Mouse (Mus musculus) kidney, embryonic 16.5 days (tissue): ENCODE results near the gene Agbl5. TPM values are rescaled to one million over a fixed set of nuclear protein-coding genes. Genes with fewer than 3 reads are reported as not detected.

ENCODE experiments used
- ATAC-seq: fragments of 200-750 bp; cut with Nextera tagmentation; 2 replicates; pipeline ENCODE4 v1.8.0; 2017; ENCODE audit warnings: moderate TSS enrichment; ENCODE audit not compliant: low FRiP score, low TSS enrichment
- H3K27ac ChIP-seq: fragments of 300-500 bp; sonication (generic); 2 replicates; pipeline ENCODE4 v1.5.1; 2014; ENCODE audit warnings: low read length
- H3K27me3 ChIP-seq: fragments of 300-500 bp; sonication (generic); 2 replicates; pipeline ENCODE4 v1.6.1; 2014; ENCODE audit warnings: low read length, control low read depth, mixed read lengths; ENCODE audit not compliant: insufficient read depth
- H3K36me3 ChIP-seq: fragments of 300-500 bp; sonication (generic); 2 replicates; pipeline ENCODE4 v1.6.1; 2014; ENCODE audit warnings: low read length, control low read depth, mixed read lengths; ENCODE audit not compliant: insufficient read depth
- H3K4me1 ChIP-seq: fragments of 300-500 bp; sonication (generic); 2 replicates; pipeline ENCODE4 v1.6.1; 2014; ENCODE audit warnings: low read length, control low read depth, mixed read lengths; ENCODE audit not compliant: insufficient read depth
- H3K4me2 ChIP-seq: fragments of 300-500 bp; sonication (generic); replicated peaks from 2 replicates; pipeline ENCODE4 v1.6.1; 2014; ENCODE audit warnings: low read depth, low read length
- H3K4me3 ChIP-seq: fragments of 300-500 bp; sonication (generic); 2 replicates; pipeline ENCODE4 v1.5.1; 2014; ENCODE audit warnings: mild to moderate bottlenecking, low read length
- H3K9ac ChIP-seq: fragments of 300-500 bp; sonication (generic); replicated peaks from 2 replicates; pipeline ENCODE4 v1.6.1; 2014; ENCODE audit warnings: low read length
- H3K9me3 ChIP-seq: fragments of 300-500 bp; sonication (generic); 2 replicates; pipeline ENCODE4 v1.6.1; 2016; ENCODE audit warnings: low read length, control low read depth
- WGBS: fragments of 180-500 bp; shearing (Covaris S2); extraction: QIAGEN DNeasy Blood & Tissue Kit; methylation state at CpG from one replicate; pipeline ENCODE4 v1.1.7; 2014; 5-methylcytosine and 5-hydroxymethylcytosine counted together
- polyA plus RNA-seq: library from polyadenylated mRNA; unstranded; fragments of >200 nt; fragmentation: Nextera tagmentation; extraction: Ambion mirVana; gene quantifications from 2 replicates; pipeline ENCODE4 v1.2.1, GENCODE M21; 2015

The Agbl5 gene
- polyA plus RNA-seq, 1 experiment from 2014 or later = 23.9 TPM

GRCm38 (mm10) chr5:30864322-30864721, 24.2 kb upstream of the Agbl5 start:
- H3K9ac ChIP-seq = no peak overlapping the region
- no peaks in the 10 kb centered on the region for H3K27me3 ChIP-seq
- no peak for ATAC-seq
- H3K4me3 ChIP-seq = no peak overlapping the region
- no peak overlapping the region for H3K27ac ChIP-seq
- WGBS = 50% methylated on average over 15 of the region's 15 CpGs
- 0 out of 2 replicates have a peak, but pooled peaks cover 8% of the 10 kb centered on the region for H3K9me3 ChIP-seq
- 0 out of 2 replicates have a peak, but pooled peaks cover 7% of the 10 kb centered on the region for H3K4me1 ChIP-seq
- peaks cover 8% of the 10 kb centered on the region; the same call in 1 of the 2 replicates for H3K36me3 ChIP-seq
- H3K4me2 ChIP-seq = no peak overlapping the region

GRCm38 (mm10) chr5:30866871-30867270, 21.6 kb upstream of the Agbl5 start:
- H3K27me3 ChIP-seq = no peaks in the 10 kb centered on the region
- H3K9ac ChIP-seq = no peak overlapping the region
- no peak for ATAC-seq
- 88% methylated on average over 3 of the region's 3 CpGs for WGBS
- H3K4me1 ChIP-seq = peaks cover 15% of the 10 kb centered on the region
- H3K4me3 ChIP-seq = no peak overlapping the region
- no peak overlapping the region for H3K4me2 ChIP-seq
- no peak overlapping the region for H3K27ac ChIP-seq
- no peaks in the 10 kb centered on the region for H3K9me3 ChIP-seq
- H3K36me3 ChIP-seq = peaks cover 11% of the 10 kb centered on the region

GRCm38 (mm10) chr5:30867712-30868111, 20.8 kb upstream of the Agbl5 start, which contains the start of gene Tmem214:
Gene Tmem214, plus strand, starts transcription at chr5:30868012.
- Histone ChIP-seq H3K4me2 (peak within 1 kb of the TSS; percentile 71), H3K4me3 (no peak within 1 kb of the TSS)
- whole genome bisulfite sequencing = 93% methylated on average over 3 of the region's 3 CpGs

GRCm38 (mm10) chr5:30868981-30869380, 19.5 kb upstream of the Agbl5 start:
- peak overlapping the region; percentile 71 for H3K4me2 ChIP-seq
- 16% methylated on average over 9 of the region's 9 CpGs for WGBS
- peak overlapping the region; percentile 4; the same call in 1 of the 2 replicates for H3K27ac ChIP-seq
- peak overlapping the region; percentile 93 for H3K9ac ChIP-seq
- H3K27me3 ChIP-seq = no peaks in the 10 kb centered on the region
- peaks cover 30% of the 10 kb centered on the region for H3K36me3 ChIP-seq
- peak overlapping the region; percentile 92 for H3K4me3 ChIP-seq
- peaks cover 15% of the 10 kb centered on the region for H3K4me1 ChIP-seq
- H3K9me3 ChIP-seq = no peaks in the 10 kb centered on the region
- ATAC-seq = no peak

More at GRCm38 (mm10) chr5:30867712-30868111, 20.8 kb upstream of the Agbl5 start, which contains the start of gene Tmem214:
- ATAC-seq = no peak
- Histone ChIP-seq H3K27ac (peak within 1 kb of the TSS; percentile 4; the same call in 1 of the 2 replicates), H3K9me3 (no peaks in the 10 kb centered on the region), H3K4me1 (peaks cover 15% of the 10 kb centered on the region), H3K36me3 (peaks cover 18% of the 10 kb centered on the region), H3K9ac (peak within 1 kb of the TSS; percentile 93), H3K27me3 (no peaks in the 10 kb centered on the region)

GRCm38 (mm10) chr5:30869405-30870130, 18.9 kb upstream of the Agbl5 start:
- Histone ChIP-seq H3K27me3 (no peaks in the 10 kb centered on the region), H3K27ac (peak overlapping the region; percentile 59; the same call in 1 of the 2 replicates), H3K9ac (peak overlapping the region; percentile 93), H3K36me3 (peaks cover 36% of the 10 kb centered on the region), H3K4me3 (peak overlapping the region; percentile 92), H3K4me2 (peak overlapping the region; percentile 71), H3K4me1 (peaks cover 11% of the 10 kb centered on the region), H3K9me3 (no peaks in the 10 kb centered on the region)
- peak; percentile 91 for ATAC-seq
- WGBS = under 1% methylated on average over 63 of the region's 63 CpGs

- Histone ChIP-seq H3K36me3 (peaks cover 41% of the 10 kb centered on the region), H3K4me2 (peak overlapping the region; percentile 71), H3K4me1 (peaks cover 11% of the 10 kb centered on the region), H3K27me3 (no peaks in the 10 kb centered on the region), H3K9me3 (no peaks in the 10 kb centered on the region), H3K9ac (peak overlapping the region; percentile 93), H3K4me3 (peak overlapping the region; percentile 92), H3K27ac (peak overlapping the region; percentile 59; the same call in 1 of the 2 replicates)
- WGBS = 13% methylated on average over 2 of the region's 2 CpGs
- no peak for ATAC-seq
Measured at GRCm38 (mm10) chr5:30870131-30870406, 18.4 kb upstream of the Agbl5 start.

- H3K27me3 ChIP-seq = no peaks in the 10 kb centered on the region
- peaks cover 65% of the 10 kb centered on the region for H3K36me3 ChIP-seq
- H3K4me2 ChIP-seq = no peak overlapping the region
- WGBS = 93% methylated on average over 9 of the region's 9 CpGs
- H3K9ac ChIP-seq = no peak overlapping the region
- H3K4me1 ChIP-seq = peaks cover 11% of the 10 kb centered on the region
- H3K4me3 ChIP-seq = no peak overlapping the region
- H3K27ac ChIP-seq = no peak overlapping the region
- no peaks in the 10 kb centered on the region for H3K9me3 ChIP-seq
- no peak for ATAC-seq
Measured at GRCm38 (mm10) chr5:30872574-30872973, 15.9 kb upstream of the Agbl5 start.

GRCm38 (mm10) chr5:30874365-30874764, 14.1 kb upstream of the Agbl5 start:
- no peak overlapping the region for H3K9ac ChIP-seq
- H3K9me3 ChIP-seq = no peaks in the 10 kb centered on the region
- peaks cover 8% of the 10 kb centered on the region for H3K4me1 ChIP-seq
- peaks cover 66% of the 10 kb centered on the region for H3K36me3 ChIP-seq
- H3K27ac ChIP-seq = no peak overlapping the region
- ATAC-seq = no peak
- no peak overlapping the region for H3K4me3 ChIP-seq
- H3K4me2 ChIP-seq = no peak overlapping the region
- 92% methylated on average over 7 of the region's 7 CpGs for WGBS
- no peaks in the 10 kb centered on the region for H3K27me3 ChIP-seq

- Histone ChIP-seq H3K9ac (0 out of 2 replicates have a peak overlapping the region, but pooled peaks have one; percentile 11), H3K4me3 (no peak overlapping the region), H3K36me3 (peaks cover 39% of the 10 kb centered on the region), H3K27ac (no peak overlapping the region), H3K9me3 (no peaks in the 10 kb centered on the region), H3K27me3 (no peaks in the 10 kb centered on the region), H3K4me1 (no peaks in the 10 kb centered on the region), H3K4me2 (no peak overlapping the region)
- ATAC-seq = no peak
- 45% methylated on average over 6 of the region's 6 CpGs for WGBS
Measured at GRCm38 (mm10) chr5:30878616-30879015, 9.9 kb upstream of the Agbl5 start.

- ATAC-seq = 0 out of 2 replicates have a peak, but pooled peaks have one; percentile 20
Measured at GRCm38 (mm10) chr5:30879347-30879943, 9.0 kb upstream of the Agbl5 start.

More at GRCm38 (mm10) chr5:30879347-30879943, 9.0 kb upstream of the Agbl5 start:
- Histone ChIP-seq H3K4me1 (no peaks in the 10 kb centered on the region), H3K27ac (no peak overlapping the region), H3K9ac (no peak overlapping the region), H3K27me3 (no peaks in the 10 kb centered on the region), H3K4me2 (no peak overlapping the region), H3K36me3 (peaks cover 31% of the 10 kb centered on the region), H3K9me3 (no peaks in the 10 kb centered on the region), H3K4me3 (no peak overlapping the region)
- 68% methylated on average over 5 of the region's 5 CpGs for WGBS
